ENCODE assay signal across 9 mouse cellular contexts in genomic region chr3:135885927-135886658, GRCm38 (mm10).
A peak's percentile ranks its signal among the peaks of the same experiment; 100 is the strongest.
DNase-seq lines count a peak whose midpoint lies in the region; ATAC-seq and TF ChIP-seq lines count a peak whose summit lies in the region.
"Had no signal": no experiment of that assay in that cellular context is flagged by ENCODE, and none has a peak within 500 bp of the region (broad histone marks: within the 10 kb centered on the region; RNA-seq: fewer than 3 reads in every experiment).

No protein-coding gene starts in this region.

- DNase-seq in lung, embryonic 14.5 days = peak; percentile 11
- DNase-seq in lung, adult 2 months = no peak
- peak; percentile 85 for DNase-seq in lung, postnatal 0 days (ENCODE audit: low spot score)
- DNase-seq in cerebellum, adult 11-12 months = no peak
- DNase-seq in heart, adult 18-20 months = no peak

- H3K36me3 ChIP-seq in lung, embryonic 14.5 days (ENCODE audit: insufficient read depth) = no peaks in the 10 kb centered on the region
- no peaks in the 10 kb centered on the region for H3K36me3 ChIP-seq in forebrain, embryonic 16.5 days (ENCODE audit: control insufficient read depth, insufficient read depth)
- H3K36me3 ChIP-seq in lung, postnatal 0 days (ENCODE audit: insufficient read depth, low read length) = no peaks in the 10 kb centered on the region
- no peaks in the 10 kb centered on the region for H3K36me3 ChIP-seq in neural tube, embryonic 14.5 days (ENCODE audit: control insufficient read depth, insufficient read depth, low read length)
- H3K36me3 ChIP-seq: heart, embryonic 15.5 days had no signal

- no peaks in the 10 kb centered on the region for H3K4me1 ChIP-seq in lung, embryonic 14.5 days (ENCODE audit: insufficient read depth)
- no peaks in the 10 kb centered on the region; the same call in 1 of the 2 replicates for H3K4me1 ChIP-seq in lung, adult 2 months (ENCODE audit: control insufficient read depth, insufficient read depth, low read length)
- H3K4me1 ChIP-seq in forebrain, embryonic 16.5 days (replicated peaks; ENCODE audit: control insufficient read depth, insufficient read depth, low read length) = peaks cover 9% of the 10 kb centered on the region
- no peaks in the 10 kb centered on the region for H3K4me1 ChIP-seq in lung, postnatal 0 days (ENCODE audit: insufficient read depth, low read depth, low read length)
- no peaks in the 10 kb centered on the region for H3K4me1 ChIP-seq in neural tube, embryonic 14.5 days (ENCODE audit: control insufficient read depth, insufficient read depth, low read length)
- H3K4me1 ChIP-seq: heart, embryonic 15.5 days had no signal

- TF ChIP-seq EP300 in lung, postnatal 0 days (IDR thresholded peaks at IDR 0.05) = peak; percentile 59

- 59% methylated on average over 12 of the region's 12 CpGs for WGBS in lung, embryonic 14.5 days
- 62% methylated on average over 12 of the region's 12 CpGs for WGBS in lung, adult 2 months
- 68% methylated on average over 12 of the region's 12 CpGs for WGBS in forebrain, embryonic 16.5 days
- WGBS in lung, postnatal 0 days = 56% methylated on average over 12 of the region's 12 CpGs
- 78% methylated on average over 12 of the region's 12 CpGs for WGBS in neural tube, embryonic 14.5 days

- H3K27ac ChIP-seq in lung, embryonic 14.5 days (ENCODE audit: low read depth) = no peak overlapping the region
- no peak overlapping the region for H3K27ac ChIP-seq in forebrain, embryonic 16.5 days (ENCODE audit: low read length)
- 0 out of 2 replicates have a peak overlapping the region, but pooled peaks have one; percentile 15 for H3K27ac ChIP-seq in lung, postnatal 0 days (ENCODE audit: low read length)
- no peak overlapping the region for H3K27ac ChIP-seq in neural tube, embryonic 14.5 days (ENCODE audit: low read depth, low read length)
- H3K27ac ChIP-seq: heart, embryonic 15.5 days; macrophage had no signal

- no peaks in the 10 kb centered on the region for H3K27me3 ChIP-seq in lung, embryonic 14.5 days (ENCODE audit: insufficient read depth, low read length)
- no peaks in the 10 kb centered on the region for H3K27me3 ChIP-seq in forebrain, embryonic 16.5 days (replicated peaks; ENCODE audit: control insufficient read depth, insufficient read depth, low read length)
- H3K27me3 ChIP-seq in lung, postnatal 0 days (replicated peaks; ENCODE audit: insufficient read depth, low read length) = no peaks in the 10 kb centered on the region
- no peaks in the 10 kb centered on the region for H3K27me3 ChIP-seq in neural tube, embryonic 14.5 days (ENCODE audit: control insufficient read depth, insufficient read depth, low read length)
- H3K27me3 ChIP-seq: heart, embryonic 15.5 days had no signal

- no peaks in the 10 kb centered on the region for H3K9me3 ChIP-seq in lung, embryonic 14.5 days (ENCODE audit: low read depth, low read length)
- H3K9me3 ChIP-seq in forebrain, embryonic 16.5 days (ENCODE audit: control insufficient read depth, low read length) = no peaks in the 10 kb centered on the region
- no peaks in the 10 kb centered on the region for H3K9me3 ChIP-seq in lung, postnatal 0 days (ENCODE audit: low read length)
- no peaks in the 10 kb centered on the region for H3K9me3 ChIP-seq in neural tube, embryonic 14.5 days (ENCODE audit: control insufficient read depth, low read length)
- H3K9me3 ChIP-seq: heart, embryonic 15.5 days had no signal

- no peak for TF ChIP-seq CTCF in lung, embryonic 14.5 days (IDR thresholded peaks at IDR 0.05; ENCODE audit: low read depth)
- no peak for TF ChIP-seq CTCF in lung, adult 2 months (IDR thresholded peaks at IDR 0.05; ENCODE audit: insufficient read depth, low read length)
- no peak for TF ChIP-seq CTCF in lung, postnatal 0 days (IDR thresholded peaks at IDR 0.05)

- peak; percentile 11; the same call in 1 of the 2 replicates for ATAC-seq in lung, embryonic 14.5 days (ENCODE audit: insufficient read depth)
- peak; percentile 21 for ATAC-seq in forebrain, embryonic 16.5 days
- ATAC-seq in lung, postnatal 0 days = peak; percentile 85
- 0 out of 2 replicates have a peak, but pooled peaks have one; percentile 24 for ATAC-seq in neural tube, embryonic 14.5 days (ENCODE audit: low read depth)

- H3K4me3 ChIP-seq in lung, embryonic 14.5 days (ENCODE audit: low read depth, low read length) = no peak overlapping the region
- H3K4me3 ChIP-seq in lung, adult 2 months (replicated peaks; ENCODE audit: extremely low read depth, low read depth, low read length) = no peak overlapping the region
- H3K4me3 ChIP-seq in forebrain, embryonic 16.5 days (replicated peaks; ENCODE audit: low read length) = no peak overlapping the region
- H3K4me3 ChIP-seq in lung, postnatal 0 days (ENCODE audit: low read depth, low read length) = no peak overlapping the region
- no peak overlapping the region for H3K4me3 ChIP-seq in neural tube, embryonic 14.5 days (ENCODE audit: low read depth, low read length)
- H3K4me3 ChIP-seq: heart, embryonic 15.5 days had no signal

- H3K4me2 ChIP-seq in lung, embryonic 14.5 days = no peak overlapping the region
- H3K4me2 ChIP-seq in forebrain, embryonic 16.5 days (ENCODE audit: low read length) = no peak overlapping the region
- H3K4me2 ChIP-seq in lung, postnatal 0 days (replicated peaks; ENCODE audit: low read depth, low read length) = no peak overlapping the region
- no peak overlapping the region for H3K4me2 ChIP-seq in neural tube, embryonic 14.5 days (ENCODE audit: low read depth, low read length)
- H3K4me2 ChIP-seq: heart, embryonic 15.5 days had no signal

- no peak overlapping the region for H3K9ac ChIP-seq in lung, embryonic 14.5 days
- no peak overlapping the region for H3K9ac ChIP-seq in forebrain, embryonic 16.5 days (replicated peaks; ENCODE audit: low read depth, low read length)
- H3K9ac ChIP-seq in lung, postnatal 0 days (replicated peaks; ENCODE audit: low read depth) = no peak overlapping the region
- H3K9ac ChIP-seq in neural tube, embryonic 14.5 days (replicated peaks; ENCODE audit: low read depth, low read length) = no peak overlapping the region
- H3K9ac ChIP-seq: heart, embryonic 15.5 days had no signal

- no peak for TF ChIP-seq POLR2A in lung, adult 2 months (IDR thresholded peaks at IDR 0.05; ENCODE audit: borderline replicate concordance, extremely low read depth, low read depth, low read length)

Comparison
In these comparisons a context has a peak if more than half of its experiments do, and no peak if none do; other contexts are left out.
1. DNase-seq: peak in lung, embryonic 14.5 days (single experiment) and lung, postnatal 0 days (single experiment); none in lung, adult 2 months (single experiment), cerebellum, adult 11-12 months (single experiment) and heart, adult 18-20 months (0 of 2).
2. ATAC-seq: peak in every context shown above with its lines; median percentile 85 in lung, postnatal 0 days; 24 in neural tube, embryonic 14.5 days; 21 in forebrain, embryonic 16.5 days; 11 in lung, embryonic 14.5 days.